Comparison of ENCODE assay signal across 8 mouse cellular contexts in the genomic region with DNA sequence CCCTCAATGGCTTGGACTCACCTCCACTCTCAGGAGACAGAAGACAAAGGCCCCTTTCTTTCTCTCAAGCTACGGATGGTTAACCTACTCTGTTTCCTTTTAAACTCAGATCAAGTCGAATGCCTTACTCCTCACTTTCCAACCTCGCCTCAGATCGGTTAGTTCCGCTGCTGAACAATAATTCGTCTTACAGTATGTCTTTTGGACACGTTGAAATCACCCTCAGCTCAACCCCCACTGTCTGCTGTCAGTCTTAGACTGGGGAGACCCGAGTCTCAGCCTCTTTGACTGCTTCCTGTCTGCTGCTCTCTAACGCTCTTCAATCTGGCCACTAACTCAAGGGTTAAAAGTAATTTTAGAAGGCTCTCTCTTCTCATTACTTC. TPM values are rescaled to one million over a fixed set of nuclear protein-coding genes. Genes with fewer than 3 reads are reported as not detected.
A peak's percentile ranks its signal among the peaks of the same experiment; 100 is the strongest.
DNase-seq lines count a peak whose midpoint lies in the region; ATAC-seq and TF ChIP-seq lines count a peak whose summit lies in the region.

No protein-coding gene starts in this region.

- peak overlapping the region; percentile 57; the same call in 1 of the 2 replicates for H3K9ac ChIP-seq in kidney, embryonic 14.5 days (ENCODE audit: low read depth, low read length)
- H3K9ac ChIP-seq in hindbrain, embryonic 11.5 days (ENCODE audit: low read depth, low read length) = no peak overlapping the region

- no peaks in the 10 kb centered on the region for H3K36me3 ChIP-seq in kidney, embryonic 14.5 days (ENCODE audit: control insufficient read depth, insufficient read depth, low read length)
- H3K36me3 ChIP-seq in hindbrain, embryonic 11.5 days (ENCODE audit: control insufficient read depth, insufficient read depth, low read length) = no peaks in the 10 kb centered on the region
- H3K36me3 ChIP-seq in midbrain, embryonic 10.5 days = no peaks in the 10 kb centered on the region

- no peaks in the 10 kb centered on the region for H3K27me3 ChIP-seq in kidney, embryonic 14.5 days (ENCODE audit: control insufficient read depth, insufficient read depth, low read length)
- H3K27me3 ChIP-seq in hindbrain, embryonic 11.5 days (ENCODE audit: control insufficient read depth, insufficient read depth, low read length) = no peaks in the 10 kb centered on the region
- H3K27me3 ChIP-seq in midbrain, embryonic 10.5 days (ENCODE audit: low read depth, poor library complexity, severe bottlenecking) = peaks cover 20% of the 10 kb centered on the region

- H3K4me1 ChIP-seq in kidney, embryonic 14.5 days (ENCODE audit: control insufficient read depth, insufficient read depth, low read length) = peaks cover 6% of the 10 kb centered on the region; the same call in 1 of the 2 replicates
- 0 out of 2 replicates have a peak, but pooled peaks cover 2% of the 10 kb centered on the region for H3K4me1 ChIP-seq in cortical plate, adult 2 months (ENCODE audit: control insufficient read depth, insufficient read depth, low read length)
- no peaks in the 10 kb centered on the region for H3K4me1 ChIP-seq in hindbrain, embryonic 11.5 days (replicated peaks; ENCODE audit: control insufficient read depth, insufficient read depth, low read length)
- peaks cover 41% of the 10 kb centered on the region for H3K4me1 ChIP-seq in midbrain, embryonic 10.5 days

- ATAC-seq in kidney, embryonic 14.5 days (ENCODE audit: low FRiP score, low TSS enrichment) = peak; percentile 3; the same call in 1 of the 2 replicates
- ATAC-seq in hindbrain, embryonic 11.5 days (ENCODE audit: low FRiP score) = peak; percentile 29; the same call in 1 of the 2 replicates
- ATAC-seq in granulocyte monocyte progenitor cell, adult 5-6 weeks (replicated peaks; ENCODE audit: poor library complexity, severe bottlenecking) = no peak

- no peak for TF ChIP-seq CTCF in cortical plate, adult 2 months (IDR thresholded peaks at IDR 0.05; ENCODE audit: extremely low read depth, insufficient read depth, low read length)

- no peak for TF ChIP-seq POLR2A in cortical plate, adult 2 months (IDR thresholded peaks at IDR 0.05; ENCODE audit: extremely low read depth, insufficient read depth, low read length)

- DNase-seq in kidney, postnatal 14 days = no peak
- peak; percentile 54 for DNase-seq in hindbrain, embryonic 11.5 days (ENCODE audit: low spot score)
- peak; percentile 34 for DNase-seq in midbrain, embryonic 10.5 days (ENCODE audit: low spot score)
- no peak for DNase-seq in right cerebral cortex, postnatal 25 days
- DNase-seq in frontal cortex, postnatal 36 days (ENCODE audit: low spot score in 2 of 2) = no peak

- peak overlapping the region; percentile 74 for H3K27ac ChIP-seq in kidney, embryonic 14.5 days (ENCODE audit: low read depth, low read length)
- no peak overlapping the region for H3K27ac ChIP-seq in cortical plate, adult 2 months (ENCODE audit: insufficient read depth, low read length)
- peak overlapping the region; percentile 89 for H3K27ac ChIP-seq in hindbrain, embryonic 11.5 days (ENCODE audit: low read depth, low read length)
- H3K27ac ChIP-seq in midbrain, embryonic 10.5 days (replicated peaks) = peak overlapping the region; percentile 92

- peak overlapping the region; percentile 95 for H3K4me2 ChIP-seq in kidney, embryonic 14.5 days (replicated peaks; ENCODE audit: low read depth, low read length)
- H3K4me2 ChIP-seq in hindbrain, embryonic 11.5 days (replicated peaks; ENCODE audit: low read depth, low read length) = peak overlapping the region; percentile 82

- WGBS in kidney, embryonic 14.5 days = 13% methylated on average over 9 of the region's 9 CpGs
- 15% methylated on average over 9 of the region's 9 CpGs for WGBS in hindbrain, embryonic 11.5 days
- 22% methylated on average over 9 of the region's 9 CpGs for WGBS in midbrain, embryonic 10.5 days

- no peaks in the 10 kb centered on the region for H3K9me3 ChIP-seq in kidney, embryonic 14.5 days (ENCODE audit: control insufficient read depth, low read length)
- no peaks in the 10 kb centered on the region for H3K9me3 ChIP-seq in hindbrain, embryonic 11.5 days (ENCODE audit: control insufficient read depth, low read length)
- H3K9me3 ChIP-seq in midbrain, embryonic 10.5 days (replicated peaks) = no peaks in the 10 kb centered on the region

- peak overlapping the region; percentile 62 for H3K4me3 ChIP-seq in kidney, embryonic 14.5 days (ENCODE audit: low read length)
- peak overlapping the region; percentile 66; the same call in 1 of the 2 replicates for H3K4me3 ChIP-seq in cortical plate, adult 2 months (ENCODE audit: insufficient read depth, low read length)
- peak overlapping the region; percentile 68; the same call in 1 of the 2 replicates for H3K4me3 ChIP-seq in hindbrain, embryonic 11.5 days (ENCODE audit: low read depth, low read length)
- peak overlapping the region; percentile 80 for H3K4me3 ChIP-seq in midbrain, embryonic 10.5 days

RNA-seq across cellular contexts. Expression of a gene that starts 0.5 kb away (rescaled TPM):
- polyA plus RNA-seq in kidney, embryonic 14.5 days (2014; fragmentation: Nextera tagmentation; extraction: Ambion mirVana) = 7.6 and 8.5 TPM in 2 replicates
- 31.4 and 36.0 TPM in 2 replicates for polyA plus RNA-seq in cortical plate, adult 2 months (2012; rRNA removed)
- polyA plus RNA-seq in hindbrain, embryonic 11.5 days (2014; fragmentation: Nextera tagmentation; extraction: Ambion mirVana) = 6.6 and 9.0 TPM in 2 replicates
- 8.4 and 10.2 TPM in 2 replicates for polyA plus RNA-seq in midbrain, embryonic 10.5 days (2016; fragmentation: Nextera tagmentation; extraction: Ambion mirVana)
- total RNA-seq in granulocyte monocyte progenitor cell, adult 5-6 weeks (2014; fragmentation: Nextera tagmentation) = 11.3 and 23.0 TPM in 2 replicates
- total RNA-seq in granulocyte monocyte progenitor cell, adult 5-6 weeks (2017) = 26.9 and 34.5 TPM in 2 replicates

RNA-seq across cellular contexts. Expression of a gene that starts 31.9 kb away (rescaled TPM):
- 0.16 and 0.17 TPM in 2 replicates for polyA plus RNA-seq in kidney, embryonic 14.5 days (2014; fragmentation: Nextera tagmentation; extraction: Ambion mirVana)
- polyA plus RNA-seq in cortical plate, adult 2 months (2012; rRNA removed) = 6.5 and 8.2 TPM in 2 replicates
- 0.14 and 0.15 TPM in 2 replicates for polyA plus RNA-seq in hindbrain, embryonic 11.5 days (2014; fragmentation: Nextera tagmentation; extraction: Ambion mirVana)
- polyA plus RNA-seq in midbrain, embryonic 10.5 days (2016; fragmentation: Nextera tagmentation; extraction: Ambion mirVana) = 0.07 and 0.09 TPM in 2 replicates
- total RNA-seq in granulocyte monocyte progenitor cell, adult 5-6 weeks (2014; fragmentation: Nextera tagmentation) = 25.4 and 27.4 TPM in 2 replicates
- total RNA-seq in granulocyte monocyte progenitor cell, adult 5-6 weeks (2017) = 32.5 and 44.6 TPM in 2 replicates

Comparison
In these comparisons a context has a peak if more than half of its experiments do, and no peak if none do; other contexts are left out.
1. DNase-seq: peak in hindbrain, embryonic 11.5 days (single experiment) and midbrain, embryonic 10.5 days (single experiment); none in kidney, postnatal 14 days (single experiment), right cerebral cortex, postnatal 25 days (single experiment) and frontal cortex, postnatal 36 days (0 of 2).
2. Peak in every context shown above with its lines, with median percentiles within 50 percentile points of each other: H3K4me3 ChIP-seq.